Mouse (Mus musculus): Measurements from ENCODE around the gene Itpr2. TPM values are rescaled to one million over a fixed set of nuclear protein-coding genes. Genes with fewer than 3 reads are reported as not detected.

Itpr2 gene
- polyA plus RNA-seq, 1 experiment from 2014 or later: 6.3 TPM

DNA sequence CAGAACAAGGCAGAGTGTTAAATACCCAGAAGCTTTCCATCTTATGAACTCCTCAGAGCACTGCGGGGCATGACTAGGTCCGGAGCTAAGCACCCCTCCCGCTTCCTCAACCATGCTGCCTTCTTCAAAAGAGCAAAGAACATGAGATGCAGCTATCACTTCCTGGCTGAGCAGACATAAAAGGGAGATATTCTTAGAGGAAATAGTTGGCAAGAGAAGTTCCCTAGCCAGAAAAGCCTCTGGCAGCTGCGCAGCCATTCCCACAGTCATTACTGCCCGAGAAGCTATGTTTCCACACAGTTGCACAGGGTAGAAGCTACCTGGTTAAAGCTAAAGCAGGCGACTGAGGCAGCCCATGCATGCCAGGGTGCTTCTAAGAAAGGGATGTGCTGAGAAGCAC lies 20.6 kb downstream of the Itpr2 start:
- TF ChIP-seq CTCF (IDR thresholded peaks at IDR 0.05; ENCODE audit: low read depth): no peak
- Histone ChIP-seq H3K36me3 (ENCODE audit: control insufficient read depth, insufficient read depth) (no peaks in the 10 kb centered on the region), H3K27me3 (replicated peaks; ENCODE audit: control insufficient read depth, insufficient read depth, low read length) (no peaks in the 10 kb centered on the region), H3K9me3 (ENCODE audit: control insufficient read depth) (no peaks in the 10 kb centered on the region), H3K27ac (ENCODE audit: low read depth, low read length) (no peak overlapping the region), H3K9ac (ENCODE audit: low read depth, low read length) (no peak overlapping the region), H3K4me2 (replicated peaks; ENCODE audit: low read depth) (no peak overlapping the region), H3K4me1 (replicated peaks; ENCODE audit: control insufficient read depth, insufficient read depth, low read length) (no peaks in the 10 kb centered on the region), H3K4me3 (ENCODE audit: low read depth, low read length) (no peak overlapping the region)
- WGBS: 73% methylated on average over 6 of the region's 6 CpGs
- no peak for ATAC-seq

DNA sequence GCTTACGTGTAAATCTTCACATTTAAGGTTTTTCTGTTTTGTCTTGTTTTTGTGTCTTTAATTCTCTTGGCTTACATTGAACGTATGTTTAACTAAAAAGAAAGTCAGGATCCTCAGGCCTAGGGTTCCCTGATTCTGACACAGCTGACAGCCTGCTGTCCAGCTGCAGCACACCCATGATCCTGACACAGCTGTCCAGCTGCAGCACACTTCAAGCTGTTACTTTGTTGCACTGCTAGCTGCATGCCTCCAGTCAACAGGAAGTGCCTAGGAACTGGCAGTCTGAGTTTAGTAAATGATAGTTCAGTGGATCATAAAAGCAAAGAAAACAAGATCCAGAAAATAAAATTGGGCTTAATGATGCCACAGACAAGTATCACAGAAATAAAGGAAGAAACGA lies 21.1 kb downstream of the Itpr2 start:
- H3K27me3 ChIP-seq (replicated peaks; ENCODE audit: control insufficient read depth, insufficient read depth, low read length): no peaks in the 10 kb centered on the region
- TF ChIP-seq CTCF (IDR thresholded peaks at IDR 0.05; ENCODE audit: low read depth): no peak
- 78% methylated on average over 3 of the region's 3 CpGs for WGBS
- H3K36me3 ChIP-seq (ENCODE audit: control insufficient read depth, insufficient read depth): no peaks in the 10 kb centered on the region
- no peak for ATAC-seq
- no peak overlapping the region for H3K9ac ChIP-seq (ENCODE audit: low read depth, low read length)
- no peak overlapping the region for H3K27ac ChIP-seq (ENCODE audit: low read depth, low read length)
- H3K4me3 ChIP-seq (ENCODE audit: low read depth, low read length): no peak overlapping the region
- no peaks in the 10 kb centered on the region for H3K4me1 ChIP-seq (replicated peaks; ENCODE audit: control insufficient read depth, insufficient read depth, low read length)
- H3K4me2 ChIP-seq (replicated peaks; ENCODE audit: low read depth): no peak overlapping the region
- H3K9me3 ChIP-seq (ENCODE audit: control insufficient read depth): no peaks in the 10 kb centered on the region

DNA sequence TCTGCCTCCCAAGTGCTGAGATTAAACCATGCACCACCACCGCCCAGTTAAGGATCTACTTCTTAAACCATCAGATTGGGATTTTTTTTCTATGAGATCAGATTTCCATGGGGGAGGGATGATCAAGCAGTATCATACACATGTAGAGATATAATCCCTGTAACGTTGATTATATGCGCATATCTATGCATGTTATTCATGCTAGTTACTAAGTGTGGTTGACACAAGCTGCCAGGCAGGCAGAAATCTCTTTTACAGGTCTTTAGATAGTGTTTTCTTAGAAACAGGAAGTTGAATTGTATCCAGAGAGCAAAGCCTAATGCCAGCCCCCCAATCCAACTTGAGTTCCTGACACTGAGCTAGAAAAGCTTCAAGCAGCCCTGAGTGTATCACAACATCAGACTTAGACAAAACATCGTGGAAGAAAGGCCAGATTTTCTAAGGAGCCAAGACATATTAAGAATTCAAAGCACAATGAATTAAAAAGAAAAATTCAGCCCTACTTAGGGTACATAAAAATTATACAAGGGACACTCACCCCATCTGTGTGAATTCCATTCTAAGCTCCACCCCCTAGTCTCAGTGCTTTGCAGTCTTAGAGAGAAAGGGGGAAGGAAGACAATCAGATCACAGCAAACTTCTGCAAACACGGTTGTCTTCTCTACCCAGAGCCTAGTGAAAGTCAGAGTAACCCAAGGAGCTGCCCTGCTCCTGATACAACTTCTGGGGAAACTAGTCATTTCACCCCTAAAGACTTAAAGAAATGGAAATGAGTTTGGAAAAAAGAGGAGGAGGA lies 22.9 kb downstream of the Itpr2 start:
- H3K4me1 ChIP-seq (replicated peaks; ENCODE audit: control insufficient read depth, insufficient read depth, low read length): no peaks in the 10 kb centered on the region
- no peak for ATAC-seq
- no peaks in the 10 kb centered on the region for H3K36me3 ChIP-seq (ENCODE audit: control insufficient read depth, insufficient read depth)
- TF ChIP-seq CTCF (IDR thresholded peaks at IDR 0.05; ENCODE audit: low read depth): no peak
- H3K4me3 ChIP-seq (ENCODE audit: low read depth, low read length): no peak overlapping the region
- H3K4me2 ChIP-seq (replicated peaks; ENCODE audit: low read depth): no peak overlapping the region
- H3K9ac ChIP-seq (ENCODE audit: low read depth, low read length): no peak overlapping the region
- H3K9me3 ChIP-seq (ENCODE audit: control insufficient read depth): no peaks in the 10 kb centered on the region
- no peak overlapping the region for H3K27ac ChIP-seq (ENCODE audit: low read depth, low read length)
- no peaks in the 10 kb centered on the region for H3K27me3 ChIP-seq (replicated peaks; ENCODE audit: control insufficient read depth, insufficient read depth, low read length)
- WGBS: 72% methylated on average over 5 of the region's 5 CpGs

DNA sequence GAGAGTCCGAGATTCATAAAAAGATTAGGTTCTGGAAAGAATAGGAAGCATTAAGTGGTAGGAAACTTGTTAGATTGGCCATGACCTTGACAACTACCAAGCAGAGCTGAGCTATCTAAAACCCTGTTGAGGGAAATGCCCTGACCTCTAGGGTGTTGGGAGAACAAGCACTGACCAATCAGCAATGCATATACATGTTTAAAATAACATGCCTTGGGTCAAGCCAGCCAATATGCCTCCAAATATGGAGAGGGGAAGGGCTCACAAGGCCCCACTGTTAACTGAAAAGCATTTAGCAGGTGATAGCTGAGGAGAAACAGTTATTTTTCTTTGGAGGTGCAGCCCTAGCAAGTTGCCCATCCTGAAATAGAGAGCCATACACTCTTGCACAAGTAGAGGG lies 25.2 kb downstream of the Itpr2 start:
- H3K36me3 ChIP-seq (ENCODE audit: control insufficient read depth, insufficient read depth): no peaks in the 10 kb centered on the region

DNA sequence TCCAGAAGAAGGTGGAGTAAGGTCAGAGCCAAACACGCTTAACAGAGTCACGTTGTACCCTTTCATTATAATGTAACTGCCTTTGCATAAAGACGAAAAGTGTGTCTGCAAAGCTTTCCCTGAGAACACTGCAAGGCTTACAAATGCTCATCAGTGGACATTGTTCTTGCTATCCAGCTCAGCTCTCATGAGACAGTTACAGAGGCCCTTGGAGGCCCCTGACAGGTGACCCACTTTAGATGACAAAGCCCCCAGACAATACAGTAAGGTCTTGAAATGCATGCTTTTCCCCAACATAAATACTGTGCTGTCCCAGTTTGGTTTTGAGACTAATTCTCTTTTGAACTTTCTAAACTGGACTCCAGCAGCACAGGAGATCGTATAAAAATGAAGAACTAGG lies 27.9 kb downstream of the Itpr2 start:
- no peaks in the 10 kb centered on the region for H3K27me3 ChIP-seq (replicated peaks; ENCODE audit: control insufficient read depth, insufficient read depth, low read length)
- H3K4me1 ChIP-seq (replicated peaks; ENCODE audit: control insufficient read depth, insufficient read depth, low read length): no peaks in the 10 kb centered on the region
- no peak overlapping the region for H3K4me2 ChIP-seq (replicated peaks; ENCODE audit: low read depth)
- TF ChIP-seq CTCF (IDR thresholded peaks at IDR 0.05; ENCODE audit: low read depth): no peak
- no peak overlapping the region for H3K27ac ChIP-seq (ENCODE audit: low read depth, low read length)
- no peak overlapping the region for H3K4me3 ChIP-seq (ENCODE audit: low read depth, low read length)
- no peaks in the 10 kb centered on the region for H3K36me3 ChIP-seq (ENCODE audit: control insufficient read depth, insufficient read depth)
- no peaks in the 10 kb centered on the region for H3K9me3 ChIP-seq (ENCODE audit: control insufficient read depth)
- no peak overlapping the region for H3K9ac ChIP-seq (ENCODE audit: low read depth, low read length)
- ATAC-seq: no peak
- WGBS: 84% methylated on average over 4 of the region's 4 CpGs

More for the DNA sequence above, 25.2 kb downstream of the Itpr2 start:
- ATAC-seq: no peak
- WGBS: 47% methylated on average over 1 of the region's 1 CpGs
- Histone ChIP-seq H3K27me3 (replicated peaks; ENCODE audit: control insufficient read depth, insufficient read depth, low read length) (no peaks in the 10 kb centered on the region), H3K27ac (ENCODE audit: low read depth, low read length) (no peak overlapping the region), H3K4me1 (replicated peaks; ENCODE audit: control insufficient read depth, insufficient read depth, low read length) (no peaks in the 10 kb centered on the region), H3K9me3 (ENCODE audit: control insufficient read depth) (no peaks in the 10 kb centered on the region), H3K9ac (ENCODE audit: low read depth, low read length) (no peak overlapping the region), H3K4me2 (replicated peaks; ENCODE audit: low read depth) (no peak overlapping the region), H3K4me3 (ENCODE audit: low read depth, low read length) (no peak overlapping the region)
- TF ChIP-seq CTCF (IDR thresholded peaks at IDR 0.05; ENCODE audit: low read depth): no peak

DNA sequence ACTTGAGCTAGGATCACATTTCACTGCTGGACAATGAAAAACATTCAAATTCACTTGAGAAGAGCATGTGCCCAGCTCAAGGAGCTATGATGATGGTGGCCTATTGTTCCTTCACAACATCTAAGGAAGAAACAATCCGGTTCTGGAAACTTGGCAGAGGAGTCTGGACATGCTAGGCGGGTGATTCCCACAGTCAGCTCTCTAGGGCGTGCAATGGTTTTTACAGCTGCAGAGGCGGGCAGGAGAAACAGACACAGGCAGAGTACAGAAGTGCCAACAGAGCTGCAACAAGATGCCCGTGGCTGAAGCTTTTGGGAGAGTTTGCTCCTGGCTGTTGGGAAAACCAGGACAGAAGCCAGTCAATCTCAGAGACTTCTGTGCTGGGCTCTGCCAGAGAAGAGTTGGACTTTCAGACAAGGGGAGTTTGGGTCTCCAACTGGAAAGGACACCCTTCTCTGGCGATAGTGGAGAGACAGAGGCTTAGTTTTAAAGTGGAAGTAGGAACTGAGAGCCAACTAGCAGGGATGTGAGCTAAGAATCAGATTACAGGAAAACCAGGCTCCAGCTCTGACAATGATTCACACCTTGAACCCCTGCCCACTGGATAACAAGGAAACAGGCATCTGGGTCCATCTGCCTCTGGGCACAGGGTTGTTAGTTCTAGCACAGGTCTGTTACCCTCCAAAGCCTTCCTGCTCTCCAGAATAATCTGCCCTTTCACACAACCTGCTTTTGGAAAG lies 28.6 kb downstream of the Itpr2 start:
- Histone ChIP-seq H3K4me2 (replicated peaks; ENCODE audit: low read depth) (no peak overlapping the region), H3K9me3 (ENCODE audit: control insufficient read depth) (no peaks in the 10 kb centered on the region), H3K27me3 (replicated peaks; ENCODE audit: control insufficient read depth, insufficient read depth, low read length) (no peaks in the 10 kb centered on the region), H3K4me1 (replicated peaks; ENCODE audit: control insufficient read depth, insufficient read depth, low read length) (no peaks in the 10 kb centered on the region), H3K4me3 (ENCODE audit: low read depth, low read length) (no peak overlapping the region), H3K27ac (ENCODE audit: low read depth, low read length) (no peak overlapping the region), H3K36me3 (ENCODE audit: control insufficient read depth, insufficient read depth) (no peaks in the 10 kb centered on the region), H3K9ac (ENCODE audit: low read depth, low read length) (no peak overlapping the region)
- TF ChIP-seq CTCF (IDR thresholded peaks at IDR 0.05; ENCODE audit: low read depth): no peak
- 75% methylated on average over 6 of the region's 6 CpGs for WGBS
- ATAC-seq: no peak

All from intestine, postnatal 0 days (tissue).